Mouse (Mus musculus): ENCODE measurements at regions not wholly inside any gene's neighbourhood (a gene's known extent, or its start where the extent isn't known, plus 50 kb on each side); places are given as distances from the start of the nearest gene placed in this dataset.

- TF ChIP-seq CTCF (IDR thresholded peaks at IDR 0.05; ENCODE audit: low read depth, low read length), result no peak
- TF ChIP-seq EP300 (IDR thresholded peaks at IDR 0.05; ENCODE audit: insufficient read depth, low read depth, low read length), result no peak
These were observed 112.3 kb downstream of the Efnb1 start for GRCm38 (mm10) chrX:99248181-99248580.
